Mouse (Mus musculus): ENCODE data around the gene Olfr222.
"Not testable (repeated sequence)": the region's sequence is repeated elsewhere in the genome, so short reads cannot be mapped to it uniquely, and the experiment has no call there.

Gene Olfr222

DNA sequence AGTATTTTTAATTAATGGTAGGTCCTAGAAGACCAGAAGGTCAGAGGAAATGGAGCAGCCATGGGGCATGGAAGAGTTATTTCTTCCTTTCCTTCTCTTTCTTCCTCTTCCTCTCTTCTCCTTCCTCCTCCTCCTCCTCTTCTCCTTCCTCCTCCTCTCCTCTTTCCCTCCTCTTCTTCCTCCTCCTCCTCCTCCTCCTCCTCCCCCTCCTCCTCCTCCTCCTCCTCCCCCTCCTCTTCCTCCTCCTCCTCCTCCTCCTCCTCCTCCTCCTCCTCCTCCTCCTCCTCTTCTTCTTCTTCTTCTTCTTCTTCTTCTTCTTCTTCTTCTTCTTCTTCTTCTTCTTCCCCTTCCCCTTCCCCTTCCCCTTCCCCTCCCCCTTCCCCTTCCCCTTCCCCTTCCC is at the start of gene Olfr222:
Gene Olfr222 (minus strand): TSS at position 101 of the 400 bp plus-strand sequence.
- DNase-seq (ENCODE audit: low read depth, low spot score), result not testable (repeated sequence)

DNA sequence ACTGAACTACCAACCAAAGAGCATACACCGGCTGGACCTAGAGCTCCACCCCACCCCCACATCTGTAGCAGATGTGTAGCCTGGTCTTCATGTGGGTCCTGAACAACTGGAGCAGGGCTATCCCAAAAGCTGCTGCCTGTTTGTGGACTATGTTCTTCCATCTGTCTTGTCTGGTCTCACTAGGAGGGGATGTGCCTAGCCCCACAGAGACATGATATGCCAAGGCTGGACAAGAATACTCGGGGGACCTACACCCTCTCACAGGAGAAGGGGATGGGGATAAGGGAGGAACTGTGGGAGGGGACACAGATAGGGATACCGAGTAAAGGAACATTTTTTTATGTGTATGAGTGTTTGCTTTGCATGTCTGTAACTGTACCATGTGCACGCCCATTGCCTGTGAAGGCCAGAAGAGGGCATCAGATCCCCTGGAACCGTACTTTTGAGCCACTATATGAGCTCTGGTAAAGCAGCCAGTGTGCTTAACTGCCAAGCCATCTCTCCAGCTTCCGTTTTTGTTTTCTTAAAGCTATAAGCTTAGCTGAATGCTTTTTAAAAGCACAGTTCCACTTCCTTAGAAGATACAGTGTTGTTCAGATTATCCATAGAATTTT is 48.1 kb upstream of the Olfr222 start:
- DNase-seq (ENCODE audit: low read depth, low spot score), result peak; percentile 43

DNA sequence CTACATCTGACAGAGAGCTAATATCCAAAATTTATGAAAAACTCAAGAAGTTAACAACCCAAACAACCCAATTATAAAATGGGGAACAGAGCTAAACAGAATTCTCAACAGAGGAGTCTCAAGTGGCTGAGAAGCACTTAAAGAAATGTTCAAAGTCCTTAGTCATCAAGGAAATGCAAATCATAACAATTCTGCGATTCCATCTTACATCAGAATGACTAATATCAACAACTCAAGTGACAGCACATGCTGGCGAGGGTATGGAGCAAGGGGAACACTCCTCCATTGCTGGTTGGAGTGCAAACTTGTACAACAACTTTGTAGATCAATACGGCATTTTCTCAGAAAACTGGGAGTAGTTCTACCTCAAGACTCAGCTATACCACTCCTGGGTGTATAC is 46.2 kb upstream of the Olfr222 start:
- DNase-seq (ENCODE audit: low read depth, low spot score), result no peak

DNA sequence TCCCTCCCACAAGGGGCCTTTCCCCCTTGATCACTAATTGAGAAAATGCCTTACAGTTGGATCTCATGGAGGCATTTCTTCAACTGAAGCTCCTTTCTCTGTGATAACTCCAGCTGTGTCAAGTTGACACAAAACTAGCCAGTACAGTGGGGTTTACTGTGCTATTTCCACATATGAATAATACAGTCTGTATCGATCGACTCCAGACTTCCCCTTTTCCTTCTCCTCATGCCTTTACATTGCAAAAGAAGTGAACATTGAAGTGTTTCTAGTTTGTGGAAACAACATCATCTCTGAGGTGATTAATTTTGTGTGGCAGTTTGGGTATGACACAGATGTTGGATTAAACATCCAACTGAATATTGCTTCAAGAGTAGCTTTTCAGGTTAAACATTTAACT is 41.0 kb upstream of the Olfr222 start:
- DNase-seq (ENCODE audit: low read depth, low spot score), result not testable (repeated sequence)

DNA sequence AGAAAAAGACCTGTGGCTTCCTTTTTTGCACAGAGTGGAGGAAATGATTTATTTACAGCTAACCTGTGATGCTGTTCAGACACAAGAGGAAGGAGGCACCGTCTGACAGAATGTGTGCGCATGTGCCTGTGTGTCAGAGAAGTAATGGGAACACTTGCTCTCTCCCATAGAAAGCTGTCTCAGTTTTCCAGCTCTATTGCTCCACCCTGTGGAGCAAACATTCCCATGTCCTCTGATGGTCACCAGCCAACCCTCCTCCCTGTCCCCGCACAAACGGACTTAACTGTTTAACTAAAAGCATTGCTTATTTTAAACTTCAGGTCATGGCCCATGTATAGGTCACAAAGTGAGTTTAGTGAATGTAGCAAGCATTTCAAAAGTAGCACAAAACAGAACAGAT is 38.1 kb upstream of the Olfr222 start:
- no peak for DNase-seq (ENCODE audit: low read depth, low spot score)

DNA sequence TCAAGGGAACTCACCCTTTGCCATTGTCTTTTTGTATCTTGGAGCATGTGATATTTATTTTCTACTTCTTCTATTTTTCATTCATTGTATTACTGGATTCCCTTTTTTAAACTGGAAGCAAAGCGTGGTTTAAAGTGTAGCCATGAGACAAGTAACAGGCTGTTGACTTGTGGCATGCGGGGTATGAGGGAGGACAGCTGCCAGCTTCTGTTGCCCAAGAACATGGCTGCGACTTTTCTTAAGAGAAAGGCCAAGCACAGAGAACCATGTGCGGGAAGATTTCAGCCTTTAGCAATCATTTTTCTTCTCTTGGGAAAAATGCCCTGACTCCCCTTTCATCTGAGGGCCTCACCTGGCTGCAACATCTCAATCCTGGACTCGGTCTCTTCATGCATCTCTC is 35.6 kb upstream of the Olfr222 start:
- DNase-seq (ENCODE audit: low read depth, low spot score), result no peak

DNA sequence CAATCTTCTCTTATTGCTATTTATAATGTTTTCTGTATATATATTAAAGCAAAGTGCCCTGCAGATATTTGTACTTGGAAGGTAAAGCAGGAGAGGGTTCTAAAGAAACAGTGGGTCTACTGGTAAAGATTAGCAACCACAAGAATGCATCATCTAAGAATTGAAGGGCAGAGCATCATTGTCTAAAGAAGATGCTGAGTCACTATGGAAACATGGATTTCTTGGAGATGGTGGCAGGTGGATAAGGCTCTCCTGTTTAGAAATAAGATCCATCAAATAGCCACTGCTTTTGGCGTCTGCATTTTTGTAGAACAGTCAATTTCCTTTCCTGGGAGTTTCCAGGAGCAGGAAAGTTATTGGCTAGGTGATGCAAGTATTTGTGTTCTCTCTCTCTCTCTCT is 26.3 kb upstream of the Olfr222 start:
- DNase-seq (ENCODE audit: low read depth, low spot score), result no peak

DNA sequence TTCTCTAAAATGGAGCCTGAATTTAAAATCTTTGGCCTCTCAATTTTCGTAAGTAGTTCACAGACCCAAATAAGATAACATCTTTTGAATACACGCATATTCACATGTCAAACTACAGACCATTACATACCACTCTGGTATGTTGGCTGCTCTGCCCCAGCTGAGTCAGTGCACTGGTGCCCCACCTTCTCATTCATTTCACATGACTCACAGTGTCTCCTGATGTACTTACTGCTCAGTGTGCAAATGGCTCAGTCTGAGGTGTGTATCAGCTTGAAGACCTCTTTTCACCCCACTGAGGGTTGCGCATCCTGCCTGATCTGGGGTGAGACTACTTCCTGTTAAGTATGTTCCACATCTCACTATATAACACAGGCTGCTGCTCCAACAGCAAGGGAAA is 24.8 kb upstream of the Olfr222 start:
- no peak for DNase-seq (ENCODE audit: low read depth, low spot score)

DNA sequence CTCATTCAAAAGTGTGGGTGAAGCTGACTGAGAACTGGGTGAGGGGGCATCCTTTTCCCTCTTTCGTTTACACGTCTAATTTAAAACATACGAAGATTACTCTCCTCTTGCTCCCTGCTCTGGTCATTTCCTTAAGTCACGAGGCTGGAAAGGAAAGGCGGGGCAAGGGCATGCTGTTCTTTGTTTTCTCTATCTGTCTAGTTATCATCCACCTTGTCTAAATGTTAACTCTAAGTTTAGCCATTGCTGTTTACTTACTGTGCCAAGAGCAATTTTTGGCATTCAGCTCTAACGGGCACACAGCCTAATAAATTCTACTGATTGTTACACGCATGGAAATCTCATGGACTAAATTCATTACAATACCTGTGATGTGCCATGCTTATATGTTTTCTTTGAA is 23.2 kb upstream of the Olfr222 start:
- DNase-seq (ENCODE audit: low read depth, low spot score), result no peak

DNA sequence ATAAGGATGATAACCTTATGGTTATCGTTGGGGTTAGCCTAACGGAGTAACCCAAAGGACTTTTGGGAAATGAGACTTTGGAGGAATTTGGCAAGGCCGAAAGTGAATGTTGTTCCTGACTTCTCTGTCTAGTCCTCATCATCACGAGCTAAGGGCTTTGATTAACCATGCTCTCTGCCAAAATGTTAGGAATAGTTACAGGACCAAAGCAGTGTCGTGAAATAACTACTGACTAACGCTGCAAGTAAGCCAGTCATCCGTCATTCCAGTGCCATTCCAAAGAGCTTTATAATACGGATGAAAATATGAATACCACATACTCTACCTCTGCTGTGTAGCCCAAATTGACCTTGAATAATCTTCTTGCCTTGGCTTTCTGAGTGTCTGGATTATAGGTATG is 20.9 kb upstream of the Olfr222 start:
- no peak for DNase-seq (ENCODE audit: low read depth, low spot score)

DNA sequence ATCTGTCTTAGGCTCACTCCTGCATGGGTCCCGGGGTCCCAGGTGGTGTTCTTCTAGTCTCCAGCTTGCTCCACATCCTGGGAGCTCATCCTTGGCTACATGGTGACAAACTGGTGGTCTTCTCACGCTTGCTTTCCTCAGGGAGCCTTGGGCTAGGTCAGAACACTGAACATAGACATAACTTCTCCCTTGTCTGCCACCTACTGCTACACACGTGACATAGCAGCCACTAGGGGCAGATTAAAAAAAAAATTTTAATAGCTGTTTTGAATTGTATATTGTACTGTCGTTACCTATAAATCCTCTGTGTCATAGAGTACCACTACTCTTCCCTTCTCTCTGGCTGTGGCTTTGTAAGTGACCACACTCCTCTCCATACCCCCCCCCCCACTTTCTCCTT is 20.1 kb upstream of the Olfr222 start:
- DNase-seq (ENCODE audit: low read depth, low spot score), result no peak

DNA sequence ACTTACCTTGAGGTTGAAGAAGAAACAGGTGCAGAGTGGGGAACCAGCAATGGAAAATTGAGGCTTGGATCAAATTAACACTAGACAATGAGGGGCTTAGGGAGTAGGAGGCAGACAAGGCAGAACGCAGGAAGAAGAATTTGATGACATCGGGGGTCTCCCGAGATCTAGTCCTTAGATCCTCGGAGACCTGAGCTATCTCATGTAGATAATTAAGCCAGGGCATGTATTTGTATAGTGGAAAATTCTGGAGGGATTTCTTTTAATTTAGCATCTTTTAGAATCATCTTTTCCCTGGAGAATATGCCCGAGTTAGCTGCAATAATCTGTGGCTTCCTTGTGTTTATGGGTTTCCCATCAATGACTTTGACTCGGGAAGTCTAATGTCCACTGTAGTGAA is 17.2 kb upstream of the Olfr222 start, which contains the start of gene Olfr223:
Gene Olfr223 (minus strand): TSS at position 101 of the 400 bp plus-strand sequence.
- no peak for DNase-seq (ENCODE audit: low read depth, low spot score)

DNA sequence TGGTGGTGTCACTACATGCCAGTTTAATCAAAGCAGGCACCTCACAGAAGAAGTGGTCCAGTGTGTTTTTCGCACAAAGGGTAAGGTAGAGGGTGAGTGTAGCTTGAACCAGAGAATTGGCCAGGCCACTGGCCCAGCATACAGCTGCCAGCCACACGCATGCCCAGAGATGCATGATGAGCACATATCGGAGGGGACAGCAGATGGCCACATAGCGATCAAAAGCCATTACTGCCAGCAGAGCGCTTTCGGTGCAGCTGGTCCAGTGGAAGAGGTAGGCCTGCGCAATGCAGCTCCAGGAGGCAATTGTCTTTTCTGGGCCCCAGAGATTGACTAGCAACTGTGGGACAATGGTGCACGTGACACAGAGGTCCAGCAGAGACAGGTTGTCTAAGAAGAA is 13.5 kb upstream of the Olfr222 start:
- DNase-seq (ENCODE audit: low read depth, low spot score), result no peak

DNA sequence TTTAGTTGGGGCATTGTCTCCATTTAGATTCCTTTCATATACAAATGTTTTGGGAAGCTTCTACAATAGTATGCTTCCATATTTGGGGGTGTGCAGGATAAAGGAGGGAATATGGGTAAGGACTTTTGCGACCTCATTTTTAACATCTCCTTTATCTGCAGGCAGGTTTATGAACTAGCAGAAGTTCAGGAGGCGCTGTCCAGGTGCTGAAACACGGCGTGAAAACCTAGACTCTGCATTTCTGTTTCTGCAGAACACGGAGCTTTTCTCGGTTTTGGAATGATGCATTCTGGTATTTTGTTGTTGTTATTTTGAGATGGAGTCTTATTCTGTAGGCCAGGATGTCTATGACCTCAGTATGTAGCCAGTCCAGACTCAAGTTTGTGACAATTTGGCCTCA is 8.5 kb upstream of the Olfr222 start:
- no peak for DNase-seq (ENCODE audit: low read depth, low spot score)

DNA sequence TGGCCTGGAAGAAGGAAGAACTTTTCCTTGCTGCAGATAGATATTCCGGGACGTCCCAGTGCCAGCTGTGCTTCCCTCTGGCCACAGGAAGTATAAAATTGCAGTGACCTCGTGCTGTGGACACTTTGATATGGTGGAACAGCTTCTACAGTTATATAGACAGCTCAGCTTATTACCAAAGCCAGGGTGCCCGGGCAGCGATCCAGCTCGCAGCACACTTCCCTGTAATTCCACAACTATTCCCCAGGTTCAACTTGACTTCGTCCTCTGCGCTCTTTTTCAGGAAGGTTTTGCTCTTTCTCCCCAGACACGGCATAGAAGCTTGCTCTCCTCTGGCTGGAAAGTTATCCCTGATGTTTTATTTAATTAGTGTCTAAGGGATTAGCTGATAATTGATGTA is 309 bp downstream of the Olfr222 start:
- DNase-seq (ENCODE audit: low read depth, low spot score), result no peak

DNA sequence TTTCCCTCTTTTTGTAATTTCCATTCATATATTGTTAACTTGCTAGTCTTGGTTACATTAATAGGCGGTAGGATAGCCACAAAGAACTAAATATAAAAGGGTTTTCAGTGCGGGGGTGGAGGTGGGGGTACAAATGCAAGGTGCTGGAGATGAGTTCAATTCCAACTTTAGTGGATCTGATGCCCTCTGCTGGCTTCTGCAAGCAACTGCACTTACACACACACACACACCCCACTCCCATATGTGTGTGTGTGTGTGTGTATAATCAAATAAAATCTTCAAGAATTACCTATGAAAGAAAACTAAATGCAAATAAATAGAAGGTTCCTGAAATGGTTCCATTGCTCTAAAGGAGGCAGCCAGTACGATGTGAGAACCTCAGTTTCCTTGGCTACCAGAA is 6.7 kb downstream of the Olfr222 start:
- no peak for DNase-seq (ENCODE audit: low read depth, low spot score)

DNA sequence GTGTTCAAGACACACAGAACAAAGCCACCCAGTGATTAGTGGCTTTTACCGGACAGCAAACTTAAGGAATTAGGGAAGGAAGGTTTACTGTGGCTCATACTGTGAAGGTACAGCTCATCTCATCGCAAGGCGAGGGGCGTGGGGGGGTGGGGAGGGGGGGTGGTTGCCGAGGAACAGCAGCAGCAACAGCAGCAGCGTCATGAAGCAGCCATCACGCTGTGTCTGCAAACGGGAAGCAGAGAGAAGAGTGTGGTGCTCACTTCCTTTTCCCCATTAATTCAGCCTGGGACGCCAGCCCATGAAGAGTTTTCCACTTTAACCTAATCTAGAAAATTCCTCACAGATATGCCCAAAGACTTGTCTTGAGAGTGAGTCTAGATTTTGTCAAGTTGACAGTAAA is 13.2 kb downstream of the Olfr222 start:
- no peak for DNase-seq (ENCODE audit: low read depth, low spot score)

DNA sequence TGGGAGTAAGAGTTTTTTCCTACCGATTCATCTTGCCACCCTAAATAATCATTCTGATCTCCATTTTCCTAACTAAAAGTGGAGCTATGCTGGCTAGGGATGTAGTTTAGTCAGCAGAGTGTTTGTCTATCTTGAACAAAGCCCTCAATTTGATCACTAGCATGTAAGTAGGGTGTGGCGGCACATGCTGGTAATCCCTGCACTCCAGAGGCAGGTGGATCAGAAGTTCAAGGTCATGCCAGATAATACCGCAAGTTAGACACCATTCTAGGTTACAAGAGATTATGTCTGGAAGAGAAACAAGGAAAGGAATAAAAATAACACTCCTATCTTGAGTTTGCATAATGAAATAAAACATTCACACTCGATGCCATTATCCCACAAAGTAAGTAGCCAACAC is 13.7 kb downstream of the Olfr222 start:
- DNase-seq (ENCODE audit: low read depth, low spot score), result no peak

DNA sequence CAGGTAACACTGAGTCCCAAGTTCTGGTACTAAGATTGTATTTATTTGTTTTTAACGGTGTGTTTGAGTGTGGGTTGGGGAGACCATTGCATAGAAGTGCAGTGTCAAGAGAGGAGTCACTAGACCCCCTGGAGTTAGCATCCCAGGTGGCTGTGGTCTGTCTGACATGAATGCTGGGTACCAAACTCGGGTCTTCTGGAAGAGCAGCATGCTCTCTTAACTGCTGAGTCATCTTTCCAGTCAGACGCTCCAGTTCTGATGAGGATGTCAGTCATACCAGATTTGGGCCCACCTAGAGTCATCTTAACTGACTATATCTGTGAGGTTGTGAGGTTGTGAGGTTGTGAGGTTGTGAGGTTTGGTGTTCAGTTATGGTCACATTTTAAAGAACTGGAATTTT is 15.1 kb downstream of the Olfr222 start:
- no peak for DNase-seq (ENCODE audit: low read depth, low spot score)

DNA sequence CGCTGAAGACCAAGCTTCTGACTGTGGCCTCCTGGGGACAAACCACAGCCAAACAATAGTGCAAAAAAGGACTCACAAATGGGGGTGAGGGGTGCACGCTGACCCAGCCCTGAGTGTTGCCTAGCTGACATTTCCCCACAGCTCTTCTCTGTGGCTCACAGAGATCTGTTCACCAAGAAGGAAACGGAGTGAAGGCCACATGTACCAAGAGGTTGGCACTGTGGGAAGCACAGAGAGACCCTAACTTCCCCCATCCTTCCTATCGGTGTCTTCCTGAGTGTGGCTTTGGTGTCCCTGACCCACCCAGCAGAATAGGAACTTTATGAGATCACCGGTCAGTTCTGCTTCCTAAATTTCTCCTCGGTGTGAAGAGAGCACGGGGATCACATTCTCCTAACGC is 21.5 kb downstream of the Olfr222 start:
- no peak for DNase-seq (ENCODE audit: low read depth, low spot score)

DNA sequence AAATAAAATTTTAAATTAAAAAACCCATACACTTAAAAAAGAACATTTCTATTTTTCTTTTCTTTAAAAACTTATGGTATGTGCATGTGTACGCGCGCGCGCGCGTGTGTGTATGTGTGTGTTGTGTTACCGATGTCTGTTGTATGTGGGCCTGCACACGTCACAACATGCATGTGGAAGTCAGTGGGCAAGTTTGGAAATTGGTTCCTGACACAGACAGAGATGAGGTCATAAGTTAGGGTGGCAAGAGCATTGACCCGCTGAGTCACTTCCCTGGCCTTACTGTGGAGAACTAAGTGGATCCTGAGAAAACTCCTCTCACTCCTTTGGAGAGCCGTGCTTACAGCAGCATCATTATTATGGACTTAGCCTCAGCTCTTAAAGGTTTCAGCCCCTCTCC is 21.9 kb downstream of the Olfr222 start:
- DNase-seq (ENCODE audit: low read depth, low spot score), result no peak

DNA sequence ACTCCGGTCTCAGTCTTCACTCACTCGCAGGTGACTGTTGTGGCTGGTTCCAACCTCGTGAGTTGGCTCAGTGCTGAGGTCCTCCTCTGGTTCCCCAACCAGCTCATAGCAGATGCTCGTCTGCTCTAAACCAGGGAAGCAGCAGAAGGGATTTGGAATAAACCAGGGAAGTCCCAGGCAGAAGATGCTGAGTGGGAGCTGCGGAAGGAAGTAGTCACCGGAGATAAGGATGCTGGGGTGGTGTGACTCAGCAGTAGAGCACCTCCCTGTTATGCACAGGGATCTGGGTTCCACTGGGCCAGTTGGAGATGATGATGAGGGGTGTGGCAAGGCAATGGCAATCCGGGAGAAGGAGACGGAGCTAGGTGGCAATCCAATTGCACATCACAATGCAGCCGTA is 32.0 kb downstream of the Olfr222 start:
- DNase-seq (ENCODE audit: low read depth, low spot score), result no peak

DNA sequence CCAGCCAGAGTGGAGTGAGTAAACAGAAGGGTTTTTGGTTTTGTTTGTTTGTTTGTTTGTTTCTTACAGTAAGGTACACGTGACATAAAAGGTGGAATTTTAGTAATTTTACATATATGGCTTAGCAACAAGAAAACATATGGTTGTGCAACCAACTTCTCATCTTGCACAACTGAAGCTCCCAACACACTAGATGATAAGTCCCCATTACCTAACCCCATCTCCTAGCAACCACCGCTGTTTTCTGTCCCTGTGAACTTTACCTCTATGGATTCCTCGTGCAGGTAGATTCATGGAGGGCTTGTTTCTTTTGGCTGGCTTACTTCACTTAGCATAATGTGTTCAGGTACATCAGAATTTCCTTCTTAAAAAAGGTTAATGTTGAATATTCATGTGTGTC is 32.7 kb downstream of the Olfr222 start:
- no peak for DNase-seq (ENCODE audit: low read depth, low spot score)

DNA sequence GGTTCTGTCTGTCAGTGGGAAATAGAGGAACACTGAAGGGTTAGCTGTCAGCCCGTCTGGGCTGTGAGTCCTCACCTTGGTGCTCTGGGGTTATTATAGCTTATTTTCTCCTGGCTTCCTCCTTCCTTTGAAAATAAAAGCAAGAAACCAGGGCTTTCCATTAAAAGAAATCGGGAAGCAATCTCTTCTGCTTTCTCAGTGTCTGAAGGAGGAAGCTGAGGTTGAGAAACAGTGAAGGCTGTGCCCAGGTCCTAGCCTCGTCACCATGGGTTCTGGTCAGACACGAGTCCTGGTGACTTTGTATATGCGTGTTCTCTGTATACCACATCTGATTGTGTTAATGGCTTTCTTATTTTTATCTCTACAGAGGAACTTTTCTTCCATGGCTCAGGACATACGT is 33.6 kb downstream of the Olfr222 start:
- no peak for DNase-seq (ENCODE audit: low read depth, low spot score)
